Mouse (Mus musculus): ENCODE results near the gene Arpin.

DNA sequence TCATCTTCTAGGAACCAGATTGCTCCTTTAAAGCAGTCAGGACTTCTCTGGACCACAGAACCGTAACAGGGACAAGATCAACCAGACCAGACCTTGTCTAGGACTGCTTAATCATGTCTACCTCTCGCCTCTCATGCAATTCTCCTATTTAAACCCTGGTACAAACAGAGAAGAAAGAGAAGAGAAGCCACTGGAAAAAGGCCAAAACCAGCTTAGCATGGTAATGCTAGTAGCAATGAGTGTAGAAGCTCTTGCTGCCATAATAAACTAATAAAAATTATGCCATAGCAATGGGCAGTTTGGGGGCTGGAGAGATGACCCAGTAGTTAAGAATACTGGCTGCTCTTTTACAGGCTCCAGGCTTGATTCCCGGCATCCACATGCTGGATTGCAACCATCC lies 28.2 kb downstream of the Arpin start:
- TF ChIP-seq CTCF (IDR thresholded peaks at IDR 0.05; ENCODE audit: low read depth) = no peak
- TF ChIP-seq EP300 (IDR thresholded peaks at IDR 0.05; ENCODE audit: low read depth) = no peak
